Mouse (Mus musculus) skeletal muscle tissue, adult 2 months (tissue): Measurements from ENCODE around the gene Gnaz.
A peak's percentile ranks its signal among the peaks of the same experiment; 100 is the strongest.

Source experiments
- DNase-seq: peaks from one replicate; pipeline ENCODE4 v3.0.0-alpha.2; 2012; ENCODE audit warnings: low read depth, low spot score

The Gnaz gene

GRCm38 (mm10) chr10:74966850-74967451 lies at the start of gene Gnaz:
Gnaz (plus strand) TSS chr10:74967177.
- peak; percentile 90 for DNase-seq

- DNase-seq, result no peak
Observed at GRCm38 (mm10) chr10:74919277-74919676, 47.7 kb upstream of the Gnaz start.

- no peak for DNase-seq
Observed at GRCm38 (mm10) chr10:74920853-74921567, 46.0 kb upstream of the Gnaz start.

- DNase-seq, result no peak
Observed at GRCm38 (mm10) chr10:74921614-74922013, 45.4 kb upstream of the Gnaz start.

GRCm38 (mm10) chr10:74922763-74923162 lies 44.2 kb upstream of the Gnaz start:
- no peak for DNase-seq

GRCm38 (mm10) chr10:74924274-74924673 lies 42.7 kb upstream of the Gnaz start:
- DNase-seq, result no peak

GRCm38 (mm10) chr10:74925324-74925723 lies 41.7 kb upstream of the Gnaz start:
- DNase-seq, result no peak

- no peak for DNase-seq
Observed at GRCm38 (mm10) chr10:74928276-74928675, 38.7 kb upstream of the Gnaz start.

- no peak for DNase-seq
Observed at GRCm38 (mm10) chr10:74929578-74929977, 37.4 kb upstream of the Gnaz start.

GRCm38 (mm10) chr10:74930541-74930940 lies 36.4 kb upstream of the Gnaz start:
- DNase-seq, result no peak

- no peak for DNase-seq
Observed at GRCm38 (mm10) chr10:74931631-74932030, 35.3 kb upstream of the Gnaz start.

GRCm38 (mm10) chr10:74932487-74932886 lies 34.5 kb upstream of the Gnaz start:
- DNase-seq, result no peak

GRCm38 (mm10) chr10:74933548-74934190 lies 33.3 kb upstream of the Gnaz start:
- DNase-seq, result no peak

- no peak for DNase-seq
Observed at GRCm38 (mm10) chr10:74934521-74934920, 32.5 kb upstream of the Gnaz start.

GRCm38 (mm10) chr10:74935016-74935415 lies 32.0 kb upstream of the Gnaz start:
- no peak for DNase-seq

- DNase-seq, result no peak
Observed at GRCm38 (mm10) chr10:74937003-74937790, 29.8 kb upstream of the Gnaz start.

- DNase-seq, result no peak
Observed at GRCm38 (mm10) chr10:74938410-74938809, 28.6 kb upstream of the Gnaz start.

- no peak for DNase-seq
Observed at GRCm38 (mm10) chr10:74939300-74939699, 27.7 kb upstream of the Gnaz start.

GRCm38 (mm10) chr10:74940795-74941194 lies 26.2 kb upstream of the Gnaz start:
- DNase-seq, result no peak

- DNase-seq, result no peak
Observed at GRCm38 (mm10) chr10:74952830-74953443, 14.0 kb upstream of the Gnaz start.

GRCm38 (mm10) chr10:74964380-74964779 lies 2.6 kb upstream of the Gnaz start:
- DNase-seq, result no peak
